Mouse (Mus musculus) hindlimb bud, embryonic 11.5 days (tissue): Measurements from ENCODE around the gene Tgtp1.
"Not testable (repeated sequence)": the region's sequence is repeated elsewhere in the genome, so short reads cannot be mapped to it uniquely, and the experiment has no call there.

Experiments used
- DNase-seq: peaks from one replicate; pipeline ENCODE4 v3.0.0-alpha.2; 2012; ENCODE audit warnings: low read depth, low spot score; ENCODE audit errors: extremely low spot score

Tgtp1 gene

DNA sequence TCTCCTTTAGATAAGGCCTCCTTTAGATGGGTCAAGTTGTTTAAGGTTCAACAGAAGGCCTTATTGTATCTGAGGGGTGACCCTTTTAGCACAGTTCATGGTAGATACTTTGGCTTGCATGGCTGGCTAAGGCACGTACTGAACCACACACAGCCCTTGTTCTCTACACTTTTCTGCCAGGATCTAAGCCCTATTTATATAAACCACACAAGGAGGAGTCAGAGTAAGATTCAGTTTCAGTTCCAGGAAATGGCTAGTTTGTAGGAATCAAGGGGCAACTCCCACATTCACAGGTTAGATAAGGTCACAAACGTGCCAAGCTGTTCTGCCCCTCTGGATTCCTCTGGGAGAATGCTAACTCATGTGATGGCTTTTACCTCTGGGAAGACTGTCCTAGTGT, at the start of gene Tgtp1:
TSS of gene Tgtp1 (minus strand) at position 155 of the 400 bp plus-strand sequence.
- DNase-seq: not testable (repeated sequence)

GRCm38 (mm10) chr11:49012074-49012473, 18.1 kb upstream of the Tgtp1 start:
- DNase-seq: not testable (repeated sequence)

GRCm38 (mm10) chr11:49006785-49007184, 12.8 kb upstream of the Tgtp1 start:
- not testable (repeated sequence) for DNase-seq

DNA sequence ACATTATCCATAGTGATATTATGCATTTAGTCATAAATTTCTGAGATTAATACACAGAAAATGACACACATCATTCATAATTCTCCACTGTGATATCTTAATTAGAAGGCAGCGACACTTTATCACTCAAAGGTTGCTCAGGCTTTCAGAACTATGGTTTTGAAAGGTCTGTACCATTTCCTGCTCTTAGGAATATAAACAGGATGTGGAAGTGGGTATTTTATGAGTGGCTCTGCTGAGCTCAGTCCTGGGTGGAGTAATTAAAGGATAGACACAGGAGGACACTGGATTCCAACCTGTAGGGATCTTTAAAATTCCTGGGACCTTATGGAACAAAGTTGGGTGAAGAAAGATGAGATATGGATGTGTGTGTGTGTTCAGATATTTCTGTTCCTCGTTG, 12.3 kb upstream of the Tgtp1 start:
- DNase-seq: not testable (repeated sequence)

- not testable (repeated sequence) for DNase-seq
Measured at GRCm38 (mm10) chr11:49000411-49000810, 6.4 kb upstream of the Tgtp1 start.

GRCm38 (mm10) chr11:48993296-48993695, 676 bp downstream of the Tgtp1 start:
- not testable (repeated sequence) for DNase-seq

DNA sequence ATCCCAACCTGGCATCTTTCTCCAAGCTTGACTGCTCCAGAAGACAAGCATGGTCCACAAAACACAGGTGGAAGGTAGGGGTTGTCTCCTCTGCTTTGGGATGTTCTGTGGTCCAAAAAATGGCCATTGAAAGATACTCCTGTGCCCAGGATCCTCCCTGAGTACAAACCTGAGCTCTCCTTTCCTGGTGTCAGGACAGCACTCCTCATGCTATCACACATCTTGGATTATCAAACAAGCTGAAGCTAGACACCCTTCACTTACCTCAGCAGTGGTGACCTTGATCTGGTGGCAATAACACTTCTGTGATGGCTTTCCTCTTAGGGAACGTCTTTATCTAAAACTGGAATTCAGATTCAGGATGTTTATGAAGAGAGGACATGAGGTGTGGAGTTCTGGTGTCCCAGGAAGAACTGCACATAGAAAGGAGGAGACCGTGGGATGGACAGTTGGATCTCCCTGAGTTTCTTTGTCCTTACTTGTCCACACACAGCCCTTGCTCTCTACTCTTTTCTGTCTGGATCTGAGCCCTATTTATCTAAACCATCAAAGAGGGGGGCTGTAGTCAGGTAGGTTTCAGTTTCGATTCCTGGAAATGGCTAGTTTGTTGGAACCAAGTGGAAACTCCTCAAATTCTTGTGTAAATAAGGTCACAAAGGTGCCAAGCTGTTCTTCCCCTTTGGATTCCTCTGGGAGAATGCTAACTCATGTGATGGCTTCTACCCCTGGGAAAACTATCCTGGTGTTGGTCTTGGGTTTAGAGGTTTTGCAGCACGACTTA, 2.0 kb downstream of the Tgtp1 start, which contains the start of gene Gm12185:
TSS of gene Gm12185 (minus strand) at position 487 of the 781 bp plus-strand sequence.
- not testable (repeated sequence) for DNase-seq

DNA sequence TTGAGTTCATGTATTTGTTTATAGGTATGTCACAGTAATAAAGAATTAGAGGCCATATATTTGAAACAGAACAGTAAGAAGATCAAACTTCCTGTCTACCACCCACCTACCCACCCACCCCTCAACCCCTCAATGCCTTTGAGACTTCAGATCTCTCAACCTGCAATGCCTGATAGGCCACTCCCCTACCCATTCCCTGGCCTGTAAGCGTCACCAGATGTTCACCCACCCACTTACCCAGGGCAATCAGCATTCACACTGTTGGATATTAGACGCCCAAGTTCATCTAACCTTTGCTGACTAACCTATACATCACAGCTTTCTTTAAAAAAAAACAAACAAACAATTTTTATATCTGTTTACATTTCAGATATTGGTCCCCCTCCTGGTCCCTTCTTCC, 4.0 kb downstream of the Tgtp1 start:
- DNase-seq: not testable (repeated sequence)

- not testable (repeated sequence) for DNase-seq
Measured at GRCm38 (mm10) chr11:48988219-48988618, 5.8 kb downstream of the Tgtp1 start.

DNA sequence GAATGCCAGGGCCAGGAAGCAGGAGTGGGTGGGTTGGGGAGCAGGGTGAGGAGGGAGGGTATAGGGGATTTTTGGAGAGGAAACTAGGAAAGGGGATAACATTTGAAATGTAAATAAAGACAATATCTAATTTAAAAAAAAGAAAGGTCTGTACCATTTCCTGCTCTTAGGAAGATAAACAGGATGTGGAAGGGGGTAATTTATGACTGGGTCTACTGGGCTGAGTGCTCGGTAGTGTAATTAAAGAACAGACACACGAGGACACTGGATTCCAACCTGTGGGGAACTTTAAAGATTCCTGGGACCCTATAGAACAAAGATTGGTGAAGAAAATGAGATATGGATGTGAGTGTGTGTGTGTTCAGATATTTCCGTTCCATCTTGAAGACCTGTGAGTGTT, 11.1 kb downstream of the Tgtp1 start:
- not testable (repeated sequence) for DNase-seq

DNA sequence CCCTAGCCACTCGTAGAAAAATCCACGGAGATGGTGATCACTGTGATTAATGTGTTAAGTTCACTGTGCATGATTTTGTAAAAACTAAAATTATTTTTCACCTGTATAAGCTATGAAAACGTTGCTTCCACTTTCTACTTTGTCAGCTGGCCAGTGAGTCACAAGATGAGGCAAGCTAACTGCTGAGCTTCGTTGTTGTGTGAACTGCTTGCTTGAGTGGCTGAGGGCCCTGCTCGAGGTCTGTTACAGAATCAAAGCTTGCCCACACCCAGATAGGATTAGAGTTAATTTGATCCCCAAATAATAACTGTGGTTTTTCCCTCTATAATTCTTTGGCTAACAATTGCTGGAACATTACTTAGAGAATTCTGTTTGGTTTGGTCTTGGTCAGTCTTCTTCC, 13.9 kb downstream of the Tgtp1 start:
- not testable (repeated sequence) for DNase-seq

- not testable (repeated sequence) for DNase-seq
Measured at GRCm38 (mm10) chr11:48979251-48979650, 14.7 kb downstream of the Tgtp1 start, which contains the start of gene 9930111J21Rik1. TSS of gene 9930111J21Rik1 (minus strand) at chr11:48979398.

DNA sequence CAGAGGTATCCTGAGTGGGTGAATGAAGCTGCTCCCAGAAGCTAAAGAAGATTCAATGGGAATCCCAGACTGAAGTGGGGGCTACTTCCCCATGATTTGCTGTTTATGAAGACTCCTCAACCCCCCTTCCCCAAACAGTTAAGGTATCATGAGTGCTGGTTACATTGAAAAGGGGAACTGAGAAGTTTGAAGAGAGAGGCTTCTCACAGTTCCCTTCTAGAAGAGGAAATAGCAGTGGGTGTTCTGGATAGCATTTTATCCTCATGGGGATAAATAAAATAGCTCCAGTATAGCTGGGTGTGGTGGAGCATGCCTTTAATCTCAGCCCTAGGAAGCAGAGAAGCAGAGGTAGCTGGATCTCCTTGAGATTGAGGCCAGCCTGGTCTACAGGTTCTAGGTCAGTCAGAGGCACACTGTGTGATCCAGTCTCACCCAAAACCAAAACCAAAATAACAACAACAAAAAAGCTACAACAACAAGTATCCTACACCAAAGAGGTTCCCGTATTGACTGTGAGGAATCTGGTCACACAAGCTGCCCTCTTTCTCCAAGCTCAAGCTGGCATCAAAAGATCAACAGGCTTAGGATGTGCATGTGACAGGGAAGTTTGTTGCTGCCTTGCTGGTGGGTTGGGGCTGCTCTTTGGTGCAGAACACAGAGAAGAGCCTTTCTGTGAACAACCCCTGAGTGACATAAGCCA, 15.6 kb downstream of the Tgtp1 start, which contains the start of gene Olfr56:
TSS of gene Olfr56 (plus strand) at position 650 of the 700 bp plus-strand sequence.
- DNase-seq: not testable (repeated sequence)

DNA sequence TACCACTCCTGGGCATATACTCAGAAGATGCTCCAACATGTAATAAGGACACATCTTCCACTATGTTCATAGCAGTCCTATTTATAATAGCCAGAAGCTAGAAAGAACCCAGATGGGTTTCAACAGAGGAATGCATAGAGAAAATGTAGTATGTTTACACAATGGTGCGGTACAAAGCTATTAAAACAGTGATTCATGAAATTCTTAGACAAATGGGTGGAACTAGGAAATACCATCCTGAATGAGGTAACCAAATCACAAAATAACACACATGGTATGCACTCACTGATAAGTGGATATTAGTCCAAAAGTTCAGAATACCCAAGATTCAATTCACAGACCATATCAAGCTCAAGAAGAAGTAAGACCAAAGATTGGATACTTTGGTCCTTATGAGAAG, 19.3 kb downstream of the Tgtp1 start:
- DNase-seq: not testable (repeated sequence)

DNA sequence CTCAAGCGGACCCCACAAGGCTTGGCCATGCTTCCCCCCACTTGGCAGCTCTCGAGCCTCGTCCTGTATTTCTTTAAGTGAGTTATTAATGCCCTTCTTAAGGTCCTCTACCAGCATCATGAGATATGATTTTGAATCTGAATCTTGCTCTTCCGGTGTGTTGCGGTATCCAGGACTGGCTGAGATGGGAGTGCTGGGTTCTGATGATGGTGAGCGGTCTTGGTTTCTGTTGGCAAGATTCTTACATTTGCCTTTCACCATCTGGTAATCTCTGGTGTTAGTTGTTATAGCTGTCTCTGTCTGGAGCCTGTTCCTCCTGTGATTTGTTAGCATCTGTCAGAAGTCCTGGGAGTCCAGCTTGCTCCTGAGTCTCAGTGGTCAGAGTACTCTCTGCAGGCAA, 47.9 kb downstream of the Tgtp1 start, which contains the start of gene Psme2b:
TSS of gene Psme2b (minus strand) at position 101 of the 400 bp plus-strand sequence.
- not testable (repeated sequence) for DNase-seq

DNA sequence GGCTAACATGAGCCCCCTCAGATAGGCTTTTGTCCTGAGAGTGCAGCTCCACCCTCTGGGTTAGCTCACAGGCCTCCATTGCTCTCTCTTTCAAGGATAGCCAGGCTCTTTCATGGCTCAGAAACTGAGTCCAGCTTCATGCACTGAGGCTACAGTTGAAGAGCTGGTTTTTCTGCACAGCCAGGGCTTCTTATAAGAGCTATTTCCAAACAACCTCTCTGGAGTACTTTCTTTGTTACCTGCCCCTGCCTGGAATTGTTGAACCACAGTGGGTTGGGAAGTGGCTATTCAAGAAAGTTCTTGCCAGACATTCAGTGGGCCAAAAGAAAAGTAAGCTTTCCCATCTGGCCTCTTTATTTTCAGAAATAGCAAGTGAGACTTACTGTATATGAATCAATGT, 54.7 kb downstream of the Tgtp1 start:
- not testable (repeated sequence) for DNase-seq
